Mouse (Mus musculus): ENCODE measurements at regions not wholly inside any gene's neighbourhood (a gene's known extent, or its start where the extent isn't known, plus 50 kb on each side); places are given as distances from the start of the nearest gene placed in this dataset.

- TF ChIP-seq POLR2A (IDR thresholded peaks at IDR 0.05; ENCODE audit: insufficient read length, low read depth) (no peak), TCF12 (IDR thresholded peaks at IDR 0.05; ENCODE audit: insufficient read depth, poor library complexity, severe bottlenecking) (no peak), E2F4 (IDR thresholded peaks at IDR 0.05; ENCODE audit: insufficient read depth) (no peak), USF1 (IDR thresholded peaks at IDR 0.05; ENCODE audit: low read depth) (no peak), MAX (IDR thresholded peaks at IDR 0.05; ENCODE audit: low read depth) (no peak), CEBPB (IDR thresholded peaks at IDR 0.05; ENCODE audit: insufficient read depth, poor library complexity, severe bottlenecking) (no peak), MYOD1 (IDR thresholded peaks at IDR 0.05; ENCODE audit: control insufficient read depth in 1 of 3, insufficient read length in 2 of 3, low read depth in 2 of 3) (no peak)
These were observed 236.5 kb downstream of the Setd4 start for GRCm38 (mm10) chr16:93367246-93367805.
